Comparison of ENCODE assay signal across 8 mouse cellular contexts in genomic region chr12:29367741-29368106, GRCm38 (mm10).
DNase-seq lines count a peak whose midpoint lies in the region; ATAC-seq lines count a peak whose summit lies in the region.
"Not testable (repeated sequence)": the region's sequence is repeated elsewhere in the genome, so short reads cannot be mapped to it uniquely, and the experiment has no call there.

No protein-coding gene starts in this region.

- peak overlapping the region; percentile 28; the same call in 1 of the 2 replicates for H3K4me3 ChIP-seq in forebrain, embryonic 13.5 days
- peak overlapping the region; percentile 26; the same call in 1 of the 2 replicates for H3K4me3 ChIP-seq in heart, embryonic 12.5 days
- H3K4me3 ChIP-seq in hindbrain, embryonic 14.5 days (replicated peaks; ENCODE audit: low read length); liver, embryonic 11.5 days (ENCODE audit: low read depth, low read length); midbrain, embryonic 16.5 days (ENCODE audit: low read depth, low read length); stomach, embryonic 16.5 days (replicated peaks; ENCODE audit: low read length): not testable (repeated sequence)
- peak overlapping the region; percentile 38 for H3K4me3 ChIP-seq in kidney, embryonic 16.5 days (ENCODE audit: low read length)

- peak overlapping the region; percentile 57 for H3K4me2 ChIP-seq in forebrain, embryonic 13.5 days
- peak overlapping the region; percentile 58 for H3K4me2 ChIP-seq in heart, embryonic 12.5 days
- H3K4me2 ChIP-seq in hindbrain, embryonic 14.5 days (replicated peaks) = peak overlapping the region; percentile 48
- H3K4me2 ChIP-seq in kidney, embryonic 16.5 days (replicated peaks; ENCODE audit: low read depth, low read length) = peak overlapping the region; percentile 59
- H3K4me2 ChIP-seq in liver, embryonic 11.5 days = peak overlapping the region; percentile 37; the same call in 1 of the 2 replicates
- H3K4me2 ChIP-seq in midbrain, embryonic 16.5 days (ENCODE audit: low read length) = peak overlapping the region; percentile 47
- peak overlapping the region; percentile 43 for H3K4me2 ChIP-seq in stomach, embryonic 16.5 days (ENCODE audit: low read depth, low read length)

- peak overlapping the region; percentile 94 for H3K27ac ChIP-seq in forebrain, embryonic 13.5 days
- H3K27ac ChIP-seq in heart, embryonic 12.5 days (ENCODE audit: poor library complexity, severe bottlenecking); kidney, embryonic 16.5 days (ENCODE audit: low read length); liver, embryonic 11.5 days (ENCODE audit: low read depth, low read length); stomach, embryonic 16.5 days (ENCODE audit: low read length): not testable (repeated sequence)
- peak overlapping the region; percentile 95 for H3K27ac ChIP-seq in hindbrain, embryonic 14.5 days
- peak overlapping the region; percentile 88 for H3K27ac ChIP-seq in midbrain, embryonic 16.5 days (ENCODE audit: low read length)

- H3K4me1 ChIP-seq in forebrain, embryonic 13.5 days = peaks cover 32% of the 10 kb centered on the region
- H3K4me1 ChIP-seq in heart, embryonic 12.5 days (replicated peaks) = peaks cover 34% of the 10 kb centered on the region
- peaks cover 27% of the 10 kb centered on the region for H3K4me1 ChIP-seq in hindbrain, embryonic 14.5 days (replicated peaks; ENCODE audit: control insufficient read depth, insufficient read depth, low read length)
- H3K4me1 ChIP-seq in kidney, embryonic 16.5 days (ENCODE audit: insufficient read depth, low read length) = peaks cover 12% of the 10 kb centered on the region
- not testable (repeated sequence) for H3K4me1 ChIP-seq in liver, embryonic 11.5 days (replicated peaks; ENCODE audit: control insufficient read depth, insufficient read depth, low read length); stomach, embryonic 16.5 days (ENCODE audit: control insufficient read depth, insufficient read depth, low read length)
- peaks cover 20% of the 10 kb centered on the region for H3K4me1 ChIP-seq in midbrain, embryonic 16.5 days (ENCODE audit: control insufficient read depth, insufficient read depth, low read length)

- not testable (repeated sequence) for ATAC-seq in forebrain, embryonic 13.5 days; heart, embryonic 12.5 days (ENCODE audit: insufficient number of reproducible peaks, low FRiP score); hindbrain, embryonic 14.5 days (ENCODE audit: low FRiP score); liver, embryonic 11.5 days (replicated peaks; ENCODE audit: low FRiP score); midbrain, embryonic 16.5 days; stomach, embryonic 16.5 days (ENCODE audit: insufficient read depth, low FRiP score)
- ATAC-seq in kidney, embryonic 16.5 days (ENCODE audit: low FRiP score, low TSS enrichment) = peak; percentile 23; the same call in 1 of the 2 replicates

- not testable (repeated sequence) for H3K9me3 ChIP-seq in forebrain, embryonic 13.5 days (replicated peaks); heart, embryonic 12.5 days (replicated peaks); hindbrain, embryonic 14.5 days (ENCODE audit: control insufficient read depth, low read length); kidney, embryonic 16.5 days (ENCODE audit: low read length); liver, embryonic 11.5 days (ENCODE audit: control insufficient read depth, low read length); midbrain, embryonic 16.5 days (replicated peaks; ENCODE audit: control insufficient read depth, low read length, poor library complexity, severe bottlenecking); stomach, embryonic 16.5 days (replicated peaks; ENCODE audit: control insufficient read depth, low read length)

- H3K27me3 ChIP-seq in forebrain, embryonic 13.5 days; heart, embryonic 12.5 days (replicated peaks); hindbrain, embryonic 14.5 days (ENCODE audit: control insufficient read depth, insufficient read depth, low read length); kidney, embryonic 16.5 days (ENCODE audit: insufficient read depth, low read length); liver, embryonic 11.5 days (replicated peaks; ENCODE audit: control insufficient read depth, insufficient read depth, low read length); midbrain, embryonic 16.5 days (ENCODE audit: control insufficient read depth, insufficient read depth, low read depth, low read length); stomach, embryonic 16.5 days (ENCODE audit: control insufficient read depth, insufficient read depth, low read length): not testable (repeated sequence)

- not testable (repeated sequence) for H3K36me3 ChIP-seq in forebrain, embryonic 13.5 days (ENCODE audit: poor library complexity, severe bottlenecking); heart, embryonic 12.5 days; hindbrain, embryonic 14.5 days (replicated peaks; ENCODE audit: control insufficient read depth, insufficient read depth); kidney, embryonic 16.5 days (ENCODE audit: insufficient read depth, low read length); liver, embryonic 11.5 days (ENCODE audit: control insufficient read depth, insufficient read depth, low read length); midbrain, embryonic 16.5 days (ENCODE audit: control insufficient read depth, insufficient read depth, low read length); stomach, embryonic 16.5 days (ENCODE audit: control insufficient read depth, insufficient read depth, low read length)

- WGBS in forebrain, embryonic 13.5 days = 19% methylated on average over 3 of the region's 3 CpGs
- WGBS in heart, embryonic 12.5 days = 49% methylated on average over 3 of the region's 3 CpGs
- 21% methylated on average over 3 of the region's 3 CpGs for WGBS in hindbrain, embryonic 14.5 days
- WGBS in kidney, embryonic 16.5 days = 22% methylated on average over 3 of the region's 3 CpGs
- WGBS in liver, embryonic 11.5 days = 34% methylated on average over 3 of the region's 3 CpGs
- 15% methylated on average over 3 of the region's 3 CpGs for WGBS in midbrain, embryonic 16.5 days
- WGBS in stomach, embryonic 16.5 days = 35% methylated on average over 3 of the region's 3 CpGs

- DNase-seq in embryo, embryonic 10.5 days (ENCODE audit: low spot score) = peak; percentile 39
- DNase-seq in hindbrain, embryonic 14.5 days (ENCODE audit: low spot score); liver, embryonic 11.5 days (ENCODE audit: low spot score): not testable (repeated sequence)

- peak overlapping the region; percentile 56 for H3K9ac ChIP-seq in forebrain, embryonic 13.5 days
- H3K9ac ChIP-seq in heart, embryonic 12.5 days; liver, embryonic 11.5 days (ENCODE audit: low read depth, low read length): not testable (repeated sequence)
- peak overlapping the region; percentile 57 for H3K9ac ChIP-seq in hindbrain, embryonic 14.5 days
- peak overlapping the region; percentile 32 for H3K9ac ChIP-seq in kidney, embryonic 16.5 days (replicated peaks; ENCODE audit: low read length)
- peak overlapping the region; percentile 57; the same call in 1 of the 2 replicates for H3K9ac ChIP-seq in midbrain, embryonic 16.5 days (ENCODE audit: low read depth, low read length)
- H3K9ac ChIP-seq in stomach, embryonic 16.5 days (ENCODE audit: low read length) = 0 out of 2 replicates have a peak overlapping the region, but pooled peaks have one; percentile 31
